Mouse (Mus musculus) embryonic facial prominence, embryonic 10.5 days (tissue): ENCODE results near the gene Prox2. TPM values are rescaled to one million over a fixed set of nuclear protein-coding genes. Genes with fewer than 3 reads are reported as not detected.

Experiments
- DNase-seq: peaks from one replicate; pipeline ENCODE4 v3.0.0-alpha.2; 2017; ENCODE audit warnings: low spot score
- H3K27ac ChIP-seq: fragments of 300-500 bp; sonication (generic); replicated peaks from 2 replicates; pipeline ENCODE4 v1.5.1; 2016; ENCODE audit warnings: mild to moderate bottlenecking
- H3K27me3 ChIP-seq: fragments of 300-500 bp; sonication (generic); replicated peaks from 2 replicates; pipeline ENCODE4 v1.6.1; 2016; ENCODE audit warnings: low read depth, mild to moderate bottlenecking; ENCODE audit not compliant: poor library complexity, severe bottlenecking
- H3K36me3 ChIP-seq: fragments of 300-500 bp; sonication (generic); replicated peaks from 2 replicates; pipeline ENCODE4 v1.6.1; 2016; ENCODE audit warnings: mild to moderate bottlenecking, moderate library complexity
- H3K4me1 ChIP-seq: fragments of 300-500 bp; sonication (generic); 2 replicates; pipeline ENCODE4 v1.6.1; 2016
- H3K4me3 ChIP-seq: fragments of 300-500 bp; sonication (generic); 2 replicates; pipeline ENCODE4 v1.5.1; 2016; ENCODE audit warnings: mild to moderate bottlenecking, moderate library complexity
- H3K9me3 ChIP-seq: fragments of 300-500 bp; sonication (generic); 2 replicates; pipeline ENCODE4 v1.6.1; 2016; ENCODE audit warnings: mild to moderate bottlenecking
- WGBS: fragments of 180-500 bp; shearing (Covaris S2); methylation state at CpG from one replicate; pipeline ENCODE4 v1.1.7; 2016; 5-methylcytosine and 5-hydroxymethylcytosine counted together
- polyA plus RNA-seq: library from polyadenylated mRNA; unstranded; fragments of >200 nt; fragmentation: Nextera tagmentation; extraction: Ambion mirVana; gene quantifications from 2 replicates; pipeline ENCODE4 v1.2.1, GENCODE M21; 2016

Prox2 gene
- polyA plus RNA-seq, 1 experiment from 2014 or later: 2.9 TPM

DNA sequence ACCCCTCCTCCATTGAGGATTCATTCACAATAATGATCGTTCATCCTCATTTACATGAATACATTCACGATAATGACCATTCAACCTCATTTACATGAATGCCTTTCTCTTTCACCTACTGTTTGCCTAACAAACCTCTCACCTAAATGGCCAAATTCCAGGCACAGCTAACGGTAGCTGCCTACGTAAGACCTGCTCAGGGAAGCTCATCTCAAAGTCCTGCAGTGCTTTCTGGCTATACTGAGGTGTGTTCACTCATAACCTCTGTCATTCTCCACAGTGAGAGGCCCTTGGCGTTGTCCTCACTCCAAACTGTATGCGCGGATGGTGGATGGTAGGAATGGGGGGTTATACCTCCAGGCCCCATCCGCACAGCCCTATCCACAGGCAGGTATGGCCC, 5.8 kb downstream of the Prox2 start:
- no peaks in the 10 kb centered on the region for H3K36me3 ChIP-seq
- H3K9me3 ChIP-seq: no peaks in the 10 kb centered on the region
- H3K4me3 ChIP-seq: no peak overlapping the region
- H3K27ac ChIP-seq: no peak overlapping the region
- 0 out of 2 replicates have a peak, but pooled peaks cover 8% of the 10 kb centered on the region for H3K27me3 ChIP-seq
- 91% methylated on average over 8 of the region's 8 CpGs for whole genome bisulfite sequencing
- DNase-seq: no peak
- H3K4me1 ChIP-seq: peaks cover 20% of the 10 kb centered on the region

DNA sequence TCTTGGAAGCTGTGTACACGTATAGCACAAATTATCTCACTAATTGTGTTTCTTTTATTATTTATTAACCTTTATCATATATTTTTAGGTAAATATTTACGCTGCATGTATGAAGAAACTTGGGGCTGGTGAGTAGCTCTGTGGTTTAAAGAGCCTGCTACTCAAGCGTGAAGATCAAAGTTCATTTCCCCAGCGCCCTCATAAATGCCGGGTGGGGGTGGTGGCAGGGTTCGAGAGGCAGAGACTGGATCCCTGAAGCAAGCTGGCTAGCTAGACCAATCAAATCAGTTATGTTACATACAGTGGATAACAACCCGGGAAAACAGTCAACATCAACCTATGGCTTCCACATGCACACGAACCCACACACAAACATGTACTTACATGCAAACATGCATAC, 7.5 kb downstream of the Prox2 start:
- Histone ChIP-seq H3K4me3 (no peak overlapping the region), H3K36me3 (no peaks in the 10 kb centered on the region), H3K27me3 (0 out of 2 replicates have a peak, but pooled peaks cover 3% of the 10 kb centered on the region), H3K4me1 (peaks cover 11% of the 10 kb centered on the region), H3K27ac (no peak overlapping the region), H3K9me3 (no peaks in the 10 kb centered on the region)
- 85% methylated on average over 8 of the region's 8 CpGs for WGBS
- DNase-seq: no peak

DNA sequence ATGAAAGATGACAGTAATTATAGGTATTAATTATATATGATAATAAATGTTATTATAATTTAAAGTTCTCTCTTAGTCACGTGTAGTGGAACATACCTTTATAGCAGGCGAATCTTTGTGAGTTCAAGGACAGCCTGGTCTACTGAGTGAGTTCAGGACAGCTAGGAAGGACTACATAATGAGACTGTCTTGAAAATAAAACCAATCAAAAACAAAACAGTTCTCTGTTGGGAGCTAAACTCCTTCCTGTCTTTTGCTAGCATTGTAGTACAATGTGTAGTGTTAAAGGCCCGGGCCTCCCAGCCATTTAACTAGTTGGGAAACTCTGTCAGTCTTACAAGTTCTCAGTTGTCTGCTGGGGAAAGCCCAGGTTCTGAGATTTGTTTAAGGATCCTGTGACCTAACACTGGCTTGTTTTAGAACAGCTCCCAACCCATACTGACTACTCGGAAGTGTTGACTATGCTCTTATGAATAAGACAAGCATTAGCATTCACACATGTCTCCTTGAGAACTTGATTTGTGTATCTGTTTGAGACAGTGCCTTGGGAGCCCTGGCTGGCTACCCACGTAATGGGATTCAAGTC, 8.9 kb downstream of the Prox2 start:
- no peak for DNase-seq
- WGBS: 83% methylated on average over 5 of the region's 5 CpGs

DNA sequence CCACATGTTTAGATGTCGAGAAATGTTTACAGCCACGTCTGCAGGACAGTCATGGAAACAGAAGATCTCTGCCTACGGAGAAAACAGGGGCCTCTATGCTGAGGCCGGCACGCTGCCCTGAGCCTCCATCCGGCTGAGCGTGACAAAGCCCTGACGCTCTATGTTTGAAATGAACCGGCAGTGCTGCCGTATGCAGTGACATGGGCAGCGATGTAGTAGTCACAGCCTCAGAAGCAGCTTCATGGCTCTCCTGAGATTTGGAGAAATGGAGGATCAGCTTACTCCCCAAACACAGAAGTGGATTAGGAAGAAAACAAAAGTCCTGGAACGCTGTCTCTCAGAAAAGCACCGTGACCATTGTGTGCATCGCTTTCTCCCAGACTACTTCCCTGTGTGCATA, 9.6 kb downstream of the Prox2 start:
- Histone ChIP-seq H3K4me3 (no peak overlapping the region), H3K36me3 (no peaks in the 10 kb centered on the region), H3K27ac (no peak overlapping the region), H3K27me3 (no peaks in the 10 kb centered on the region), H3K9me3 (no peaks in the 10 kb centered on the region), H3K4me1 (peaks cover 2% of the 10 kb centered on the region)
- no peak for DNase-seq
- WGBS: 61% methylated on average over 14 of the region's 14 CpGs

More for the DNA sequence above, 8.9 kb downstream of the Prox2 start:
- Histone ChIP-seq H3K27ac (no peak overlapping the region), H3K27me3 (no peaks in the 10 kb centered on the region), H3K4me3 (no peak overlapping the region), H3K9me3 (no peaks in the 10 kb centered on the region), H3K36me3 (no peaks in the 10 kb centered on the region), H3K4me1 (peaks cover 8% of the 10 kb centered on the region)

DNA sequence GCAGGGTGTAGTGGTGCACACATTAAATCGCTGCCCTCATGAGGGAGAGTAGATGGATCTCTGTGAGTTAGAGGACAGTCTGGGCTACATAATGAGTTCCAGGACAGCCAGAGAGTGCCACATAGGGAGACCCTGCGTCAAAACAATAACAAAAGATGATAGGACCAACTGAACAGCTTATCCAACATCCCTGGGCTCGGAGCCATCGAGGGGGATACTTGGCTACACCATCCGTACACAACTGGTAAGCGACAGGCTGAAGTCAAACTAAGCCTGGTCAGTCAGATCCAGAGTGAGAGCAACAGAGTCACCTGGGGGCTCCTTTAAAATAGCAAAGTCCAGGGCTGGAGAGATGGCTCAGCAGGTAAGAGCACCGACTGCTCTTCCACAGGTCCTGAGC, 14.7 kb downstream of the Prox2 start:
- Histone ChIP-seq H3K27me3 (no peaks in the 10 kb centered on the region), H3K36me3 (peaks cover under 1% of the 10 kb centered on the region; the same call in 1 of the 2 replicates), H3K4me3 (no peak overlapping the region), H3K9me3 (no peaks in the 10 kb centered on the region), H3K27ac (no peak overlapping the region), H3K4me1 (peaks cover 18% of the 10 kb centered on the region)
- WGBS: 88% methylated on average over 7 of the region's 7 CpGs
- no peak for DNase-seq

DNA sequence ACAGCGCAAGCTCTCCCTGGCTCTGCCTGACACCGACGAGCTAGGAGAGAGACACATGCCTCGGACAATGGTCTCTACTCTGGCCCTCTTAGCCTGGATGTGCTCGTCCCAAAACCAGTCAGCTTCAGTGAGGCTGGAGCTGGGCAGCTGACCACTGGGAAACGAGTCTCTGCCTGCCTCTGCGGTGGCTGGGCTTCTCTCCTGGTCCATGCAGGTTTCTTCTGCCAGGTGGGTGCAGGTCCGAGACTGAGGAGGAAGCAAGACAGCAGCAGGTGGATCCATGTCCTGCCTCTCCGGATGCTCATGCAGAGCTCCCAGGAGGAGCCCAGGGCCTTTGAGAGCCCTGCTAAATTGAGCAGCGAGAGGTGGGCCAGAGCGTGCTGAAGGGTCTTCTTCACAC, 15.4 kb downstream of the Prox2 start:
- WGBS: 86% methylated on average over 11 of the region's 11 CpGs
- Histone ChIP-seq H3K27me3 (no peaks in the 10 kb centered on the region), H3K36me3 (peaks cover 8% of the 10 kb centered on the region; the same call in 1 of the 2 replicates), H3K4me3 (no peak overlapping the region), H3K27ac (no peak overlapping the region; the same call in 1 of the 2 replicates), H3K4me1 (peaks cover 18% of the 10 kb centered on the region), H3K9me3 (no peaks in the 10 kb centered on the region)
- no peak for DNase-seq

DNA sequence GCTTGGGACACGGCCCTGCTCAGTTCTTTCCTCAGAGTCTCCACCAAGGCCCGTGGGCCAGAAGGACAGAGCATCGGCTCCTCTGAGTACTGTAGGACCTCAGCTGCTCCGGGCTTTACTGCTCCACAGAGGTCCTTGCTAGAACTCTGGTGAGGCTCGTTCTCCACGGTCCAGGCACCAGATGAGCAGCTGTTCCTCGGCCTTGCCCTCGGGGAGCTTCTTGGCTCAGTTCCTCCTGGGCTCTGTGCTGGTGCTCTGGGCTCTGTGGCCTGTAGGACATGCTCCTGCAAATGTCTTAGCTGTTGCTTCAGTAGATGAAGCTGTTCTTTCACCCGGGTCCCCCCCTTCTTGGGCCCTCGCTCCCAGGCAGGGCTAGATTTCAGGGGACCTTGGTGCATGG, 15.9 kb downstream of the Prox2 start:
- whole genome bisulfite sequencing: 78% methylated on average over 10 of the region's 10 CpGs
- 0 out of 2 replicates have a peak overlapping the region, but pooled peaks have one; percentile 30 for H3K27ac ChIP-seq
- DNase-seq: no peak
- H3K36me3 ChIP-seq: peaks cover 10% of the 10 kb centered on the region
- no peak overlapping the region for H3K4me3 ChIP-seq
- H3K4me1 ChIP-seq: peaks cover 18% of the 10 kb centered on the region
- H3K9me3 ChIP-seq: no peaks in the 10 kb centered on the region
- H3K27me3 ChIP-seq: no peaks in the 10 kb centered on the region

DNA sequence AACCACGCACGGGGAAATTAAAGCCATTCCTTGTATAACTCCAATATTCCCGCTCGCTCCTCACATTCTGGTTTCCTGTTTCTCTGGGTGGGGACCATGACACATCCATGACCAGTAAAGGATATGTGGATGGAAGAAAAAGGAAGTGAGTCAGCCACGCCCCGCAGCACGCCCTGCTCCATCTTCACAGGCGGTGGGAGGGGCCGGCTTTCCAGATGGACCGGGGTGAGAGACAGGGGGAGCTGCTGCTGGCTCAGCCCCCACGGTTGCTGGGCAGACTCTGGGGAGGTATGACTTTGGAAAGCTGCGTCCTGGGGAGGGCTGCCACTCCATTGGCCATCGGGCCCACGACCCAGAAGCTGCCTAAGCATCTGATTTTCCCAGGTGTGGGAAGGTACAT, 16.5 kb downstream of the Prox2 start:
- Histone ChIP-seq H3K9me3 (peaks cover under 1% of the 10 kb centered on the region; the same call in 1 of the 2 replicates), H3K27me3 (no peaks in the 10 kb centered on the region), H3K36me3 (peaks cover 17% of the 10 kb centered on the region), H3K27ac (peak overlapping the region; percentile 30; the same call in 1 of the 2 replicates), H3K4me1 (peaks cover 18% of the 10 kb centered on the region), H3K4me3 (no peak overlapping the region)
- DNase-seq: peak; percentile 52
- WGBS: 36% methylated on average over 14 of the region's 14 CpGs

DNA sequence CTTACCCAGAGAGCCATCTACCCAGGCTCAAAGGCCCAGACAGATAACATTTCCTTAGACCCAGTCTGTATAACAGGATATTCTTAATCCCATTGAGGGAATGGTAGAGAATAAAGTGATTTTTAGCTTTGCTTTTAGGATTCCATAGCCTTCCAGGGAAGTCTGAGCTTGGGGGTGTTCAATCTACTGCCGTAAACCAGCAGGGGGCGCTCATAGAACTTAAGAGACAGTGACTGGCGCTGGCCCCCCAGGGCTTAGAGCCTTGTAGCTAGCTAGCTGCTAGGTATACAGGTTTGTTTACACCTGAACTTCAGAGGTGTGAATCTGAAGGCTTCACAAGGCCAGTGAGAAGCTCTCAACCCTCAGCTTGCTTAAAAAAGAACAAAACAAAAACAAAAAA, 18.3 kb downstream of the Prox2 start:
- Histone ChIP-seq H3K27me3 (no peaks in the 10 kb centered on the region), H3K36me3 (peaks cover 35% of the 10 kb centered on the region), H3K27ac (no peak overlapping the region), H3K4me1 (peaks cover 18% of the 10 kb centered on the region), H3K4me3 (no peak overlapping the region), H3K9me3 (peaks cover 5% of the 10 kb centered on the region; the same call in 1 of the 2 replicates)
- 13% methylated on average over 3 of the region's 3 CpGs for WGBS
- DNase-seq: peak; percentile 63

DNA sequence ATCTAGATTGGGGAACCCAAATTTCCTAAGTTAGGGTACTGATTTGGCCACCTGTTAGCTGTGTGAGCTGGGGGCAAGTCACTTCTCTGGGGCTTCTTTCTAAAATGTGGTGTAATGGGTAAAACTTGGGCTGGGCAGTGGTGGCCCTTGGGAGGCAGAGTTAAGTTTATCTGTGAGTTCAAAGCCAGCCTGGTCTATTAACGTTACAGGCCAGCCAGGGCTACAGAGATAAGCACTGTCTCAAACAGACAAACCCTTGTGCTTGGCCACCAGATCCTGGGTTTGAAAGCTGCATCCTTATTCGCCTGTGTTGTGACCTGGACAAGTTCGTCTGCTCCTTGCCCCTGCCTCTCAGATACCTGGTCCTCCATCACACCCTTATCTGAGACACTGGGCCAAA, 19.4 kb downstream of the Prox2 start:
- no peak overlapping the region for H3K27ac ChIP-seq

DNA sequence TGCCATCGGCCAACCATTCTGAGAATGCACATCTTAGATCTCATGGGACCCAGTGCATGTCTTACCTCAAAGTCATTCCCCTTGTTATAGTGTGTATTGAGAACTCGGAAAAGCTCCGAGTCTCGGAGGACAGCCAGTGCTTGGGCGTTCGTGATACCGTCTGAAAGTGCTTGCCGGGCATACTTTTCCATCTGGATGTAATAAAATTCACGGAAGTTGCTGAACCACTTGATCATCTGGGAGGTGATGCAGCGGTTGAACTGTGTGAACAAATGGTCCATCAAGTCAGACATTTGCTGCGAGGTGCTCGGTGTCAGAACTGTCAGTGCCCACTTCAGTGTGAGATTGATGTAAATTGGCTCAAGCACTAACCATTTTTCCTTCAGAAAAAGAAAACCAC, 22.7 kb downstream of the Prox2 start:
- no peak overlapping the region for H3K4me3 ChIP-seq
- no peaks in the 10 kb centered on the region for H3K27me3 ChIP-seq
- 86% methylated on average over 12 of the region's 12 CpGs for WGBS
- no peaks in the 10 kb centered on the region for H3K4me1 ChIP-seq
- H3K27ac ChIP-seq: no peak overlapping the region
- H3K9me3 ChIP-seq: peaks cover 5% of the 10 kb centered on the region; the same call in 1 of the 2 replicates
- peaks cover 48% of the 10 kb centered on the region for H3K36me3 ChIP-seq
- DNase-seq: no peak

More for the DNA sequence above, 19.4 kb downstream of the Prox2 start:
- H3K9me3 ChIP-seq: peaks cover 5% of the 10 kb centered on the region; the same call in 1 of the 2 replicates
- H3K4me3 ChIP-seq: no peak overlapping the region
- no peaks in the 10 kb centered on the region for H3K27me3 ChIP-seq
- no peak for DNase-seq
- WGBS: 84% methylated on average over 3 of the region's 3 CpGs
- peaks cover 46% of the 10 kb centered on the region for H3K36me3 ChIP-seq
- H3K4me1 ChIP-seq: peaks cover 18% of the 10 kb centered on the region

DNA sequence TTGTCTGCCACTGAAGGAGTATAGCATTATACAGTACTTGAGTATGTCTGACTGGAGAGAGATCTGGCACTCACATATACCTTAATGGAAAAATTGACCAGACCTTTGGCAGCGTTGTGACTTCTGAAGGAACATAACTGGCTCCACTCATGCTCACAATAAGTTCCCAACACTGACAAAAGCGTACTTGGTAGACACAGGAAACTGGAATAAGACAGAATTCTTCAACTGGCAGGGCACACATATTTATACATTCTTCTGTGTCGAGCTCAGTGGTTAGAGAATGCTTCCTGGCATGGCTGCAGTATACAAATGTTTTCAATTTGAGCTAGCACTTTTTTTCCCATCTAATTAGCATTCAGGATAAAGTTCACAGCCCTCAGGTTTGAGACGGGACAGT, 25.6 kb downstream of the Prox2 start:
- no peak for DNase-seq
- no peaks in the 10 kb centered on the region for H3K27me3 ChIP-seq
- H3K4me3 ChIP-seq: no peak overlapping the region
- whole genome bisulfite sequencing: 77% methylated on average over 4 of the region's 4 CpGs
- H3K36me3 ChIP-seq: peaks cover 44% of the 10 kb centered on the region
- H3K27ac ChIP-seq: no peak overlapping the region
- peaks cover 5% of the 10 kb centered on the region; the same call in 1 of the 2 replicates for H3K9me3 ChIP-seq
- H3K4me1 ChIP-seq: no peaks in the 10 kb centered on the region

DNA sequence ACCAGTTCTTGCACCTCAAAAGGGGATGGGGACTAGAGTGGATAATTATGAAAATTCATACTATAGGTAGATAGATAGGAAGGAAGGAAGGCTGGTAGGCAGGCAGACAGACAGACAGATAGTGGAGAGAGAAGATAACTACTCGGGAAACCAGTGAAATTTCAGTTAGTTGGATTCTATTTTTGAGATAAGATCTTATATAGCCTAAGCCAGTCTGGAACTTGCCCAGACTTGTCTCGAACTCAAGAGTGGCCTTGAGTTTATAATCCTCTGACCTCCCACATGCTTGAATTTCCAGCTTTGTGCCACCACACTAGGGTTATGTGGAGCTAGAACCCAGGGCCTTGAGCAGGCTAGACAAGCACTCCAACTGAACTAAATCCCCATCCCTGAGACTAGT, 26.3 kb downstream of the Prox2 start:
- WGBS: 82% methylated on average over 2 of the region's 2 CpGs
- Histone ChIP-seq H3K27ac (no peak overlapping the region), H3K9me3 (peaks cover 5% of the 10 kb centered on the region; the same call in 1 of the 2 replicates), H3K36me3 (peaks cover 38% of the 10 kb centered on the region), H3K4me1 (no peaks in the 10 kb centered on the region), H3K27me3 (no peaks in the 10 kb centered on the region), H3K4me3 (no peak overlapping the region)
- DNase-seq: no peak
